Mouse (Mus musculus) midbrain, embryonic 12.5 days (tissue): Measurements from ENCODE around the gene Pip4k2b. TPM values are rescaled to one million over a fixed set of nuclear protein-coding genes. Genes with fewer than 3 reads are reported as not detected.
A peak's percentile ranks its signal among the peaks of the same experiment; 100 is the strongest.

ENCODE experiments used
- ATAC-seq: fragments of 200-750 bp; cut with Nextera tagmentation; 2 replicates; pipeline ENCODE4 v1.8.0; 2017; ENCODE audit warnings: low read depth, moderate TSS enrichment, moderate library complexity; ENCODE audit not compliant: low FRiP score
- H3K27ac ChIP-seq: fragments of 300-500 bp; sonication (generic); replicated peaks from 2 replicates; pipeline ENCODE4 v1.5.1; 2016; ENCODE audit warnings: mild to moderate bottlenecking
- H3K27me3 ChIP-seq: fragments of 300-500 bp; sonication (generic); 2 replicates; pipeline ENCODE4 v1.6.1; 2016; ENCODE audit warnings: mild to moderate bottlenecking
- H3K36me3 ChIP-seq: fragments of 300-500 bp; sonication (generic); 2 replicates; pipeline ENCODE4 v1.6.1; 2016
- H3K4me1 ChIP-seq: fragments of 300-500 bp; sonication (generic); 2 replicates; pipeline ENCODE4 v1.6.1; 2016
- H3K4me2 ChIP-seq: fragments of 300-500 bp; sonication (generic); replicated peaks from 2 replicates; pipeline ENCODE4 v1.6.1; 2016; ENCODE audit warnings: mild to moderate bottlenecking, moderate library complexity
- H3K4me3 ChIP-seq: fragments of 300-500 bp; sonication (generic); 2 replicates; pipeline ENCODE4 v1.5.1; 2016; ENCODE audit warnings: mild to moderate bottlenecking
- H3K9ac ChIP-seq: fragments of 300-500 bp; sonication (generic); replicated peaks from 2 replicates; pipeline ENCODE4 v1.6.1; 2016; ENCODE audit warnings: mild to moderate bottlenecking, moderate library complexity
- H3K9me3 ChIP-seq: fragments of 300-500 bp; sonication (generic); 2 replicates; pipeline ENCODE4 v1.6.1; 2016; ENCODE audit warnings: mild to moderate bottlenecking
- WGBS: fragments of 180-500 bp; shearing (Covaris S2); methylation state at CpG from one replicate; pipeline ENCODE4 v1.1.7; 2016; 5-methylcytosine and 5-hydroxymethylcytosine counted together
- polyA plus RNA-seq: library from polyadenylated mRNA; unstranded; fragments of >200 nt; fragmentation: Nextera tagmentation; extraction: Ambion mirVana; gene quantifications from 2 replicates; pipeline ENCODE4 v1.2.1, GENCODE M21; 2016

Pip4k2b gene
- polyA plus RNA-seq, 1 experiment from 2014 or later = 2.7 TPM

DNA sequence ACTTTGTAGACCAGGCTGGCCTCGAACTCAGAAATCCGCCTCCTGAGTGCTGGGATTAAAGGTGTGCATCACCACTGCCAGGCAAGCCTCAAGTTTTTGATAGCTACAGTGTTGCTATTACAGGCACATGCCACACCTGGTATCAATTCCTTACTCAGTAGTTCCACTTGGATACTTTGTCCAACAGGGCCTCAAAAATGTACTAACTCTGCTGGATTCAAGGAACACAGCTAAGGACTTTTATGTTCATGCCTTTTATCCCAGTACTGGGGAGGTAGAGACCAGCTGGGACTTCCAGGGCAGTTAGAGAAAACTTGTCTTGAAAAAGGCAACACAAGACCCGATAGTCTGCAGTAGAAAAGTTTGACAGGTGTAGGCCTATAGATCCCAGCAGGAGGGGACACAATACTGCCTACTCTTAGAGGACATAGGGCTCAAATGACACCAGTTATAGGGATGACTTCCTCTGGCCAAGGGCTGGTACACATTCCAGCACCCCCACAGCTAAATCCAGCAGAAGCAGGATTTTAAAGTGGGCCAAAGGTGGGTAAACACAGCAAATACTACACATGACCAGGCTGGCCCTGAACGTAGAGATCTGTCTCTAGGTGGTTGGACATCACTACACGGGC lies 32.1 kb upstream of the Pip4k2b start:
- H3K27ac ChIP-seq = no peak overlapping the region
- WGBS = 59% methylated on average over 5 of the region's 5 CpGs

DNA sequence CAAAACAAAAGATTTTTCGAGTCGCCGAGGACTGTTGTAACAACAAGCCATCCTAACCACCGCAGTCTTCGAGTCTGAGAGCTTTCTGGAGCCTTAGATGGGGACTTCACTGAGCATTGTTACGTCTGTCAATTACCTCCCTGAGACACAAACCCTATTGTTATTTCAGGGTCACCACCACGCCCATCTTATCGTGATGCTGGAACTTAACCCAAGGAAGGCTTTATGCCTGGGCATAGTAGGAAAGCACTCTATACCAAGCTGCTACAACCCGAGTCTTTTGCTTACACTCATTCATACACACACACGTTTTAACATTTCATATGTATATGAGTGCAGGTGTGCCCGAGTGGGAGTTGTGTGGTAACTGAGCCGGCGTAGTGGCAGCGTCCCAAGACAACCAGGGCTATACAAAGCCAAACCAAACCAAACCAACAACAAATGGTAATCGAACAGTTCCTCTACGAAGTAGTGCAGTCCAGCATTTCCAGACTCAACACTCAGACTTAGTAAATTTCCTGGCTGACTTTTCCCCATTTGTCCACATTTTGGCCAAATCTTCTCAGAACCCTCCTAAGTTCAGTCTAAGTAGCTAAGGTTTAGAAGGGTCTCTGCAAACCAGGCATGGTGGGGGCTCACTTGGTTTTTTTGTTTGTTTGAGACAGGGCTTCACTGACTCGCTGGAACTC lies 31.4 kb upstream of the Pip4k2b start, which contains the start of gene 1700001P01Rik:
Gene 1700001P01Rik, minus strand, starts transcription at position 111 of the 689 bp plus-strand sequence.
- Histone ChIP-seq H3K27ac (no peak within 1 kb of the TSS), H3K4me2 (no peak within 1 kb of the TSS), H3K36me3 (peaks cover 55% of the 10 kb centered on the region), H3K9me3 (no peaks in the 10 kb centered on the region), H3K4me1 (peaks cover 12% of the 10 kb centered on the region), H3K27me3 (no peaks in the 10 kb centered on the region), H3K9ac (no peak within 1 kb of the TSS), H3K4me3 (no peak within 1 kb of the TSS)
- 41% methylated on average over 17 of the region's 17 CpGs for WGBS
- ATAC-seq = no peak

More for the DNA sequence above, 32.1 kb upstream of the Pip4k2b start:
- no peak overlapping the region for H3K4me2 ChIP-seq
- no peak overlapping the region for H3K9ac ChIP-seq
- peaks cover 56% of the 10 kb centered on the region for H3K36me3 ChIP-seq
- H3K4me1 ChIP-seq = peaks cover 17% of the 10 kb centered on the region
- no peak overlapping the region for H3K4me3 ChIP-seq
- no peaks in the 10 kb centered on the region for H3K27me3 ChIP-seq
- ATAC-seq = no peak; the same call in 1 of the 2 replicates
- no peaks in the 10 kb centered on the region for H3K9me3 ChIP-seq

DNA sequence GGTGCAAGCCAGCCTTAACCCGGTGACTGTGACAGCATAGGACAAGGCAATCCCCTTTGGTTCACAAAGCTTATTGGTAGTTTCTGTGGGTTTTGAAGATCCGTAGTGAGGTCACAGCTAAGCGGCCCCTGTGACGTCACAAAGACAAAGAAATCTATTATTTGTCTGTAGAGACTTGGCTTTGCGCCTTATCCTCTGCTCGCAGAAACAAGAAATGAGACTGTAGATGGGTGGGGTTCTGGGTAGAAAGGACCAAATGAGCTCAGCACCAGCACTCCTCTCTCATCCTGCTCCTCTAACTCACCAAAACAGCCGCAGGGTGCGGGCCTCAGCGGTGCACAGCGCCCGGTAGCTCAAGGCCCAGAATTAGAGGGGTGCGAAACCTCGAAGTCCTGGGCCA lies 30.7 kb upstream of the Pip4k2b start:
- no peaks in the 10 kb centered on the region for H3K9me3 ChIP-seq
- H3K4me1 ChIP-seq = peaks cover 4% of the 10 kb centered on the region
- peaks cover 48% of the 10 kb centered on the region for H3K36me3 ChIP-seq
- H3K27me3 ChIP-seq = no peaks in the 10 kb centered on the region
- WGBS = 78% methylated on average over 13 of the region's 13 CpGs
- no peak overlapping the region for H3K27ac ChIP-seq
- no peak overlapping the region for H3K4me2 ChIP-seq
- no peak for ATAC-seq
- H3K4me3 ChIP-seq = no peak overlapping the region
- no peak overlapping the region for H3K9ac ChIP-seq

DNA sequence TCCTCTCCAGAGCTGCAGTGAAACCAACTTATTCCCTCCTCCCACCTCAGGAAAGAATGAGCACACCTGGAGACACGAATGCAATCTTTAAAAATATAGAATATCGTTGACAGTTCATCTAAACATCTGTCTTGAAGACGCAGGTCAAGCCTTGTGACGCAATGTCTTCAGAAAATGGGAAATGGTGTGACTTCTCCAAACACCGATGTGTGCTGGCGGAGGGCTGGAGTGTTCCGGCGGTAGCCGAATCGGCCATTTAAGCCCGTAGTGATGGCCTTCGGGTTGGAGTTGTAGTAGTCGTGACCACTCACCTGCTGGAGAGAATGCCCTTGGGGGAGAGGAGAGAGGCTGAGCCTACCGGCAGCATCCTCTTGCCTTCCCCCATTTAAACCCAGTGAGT lies 26.9 kb upstream of the Pip4k2b start:
- no peak overlapping the region for H3K4me2 ChIP-seq
- H3K27me3 ChIP-seq = no peaks in the 10 kb centered on the region
- H3K9me3 ChIP-seq = no peaks in the 10 kb centered on the region
- WGBS = 84% methylated on average over 14 of the region's 14 CpGs
- 0 out of 2 replicates have a peak, but pooled peaks cover 2% of the 10 kb centered on the region for H3K4me1 ChIP-seq
- H3K4me3 ChIP-seq = no peak overlapping the region
- ATAC-seq = no peak
- peaks cover 11% of the 10 kb centered on the region; the same call in 1 of the 2 replicates for H3K36me3 ChIP-seq
- no peak overlapping the region for H3K27ac ChIP-seq
- no peak overlapping the region for H3K9ac ChIP-seq

- Histone ChIP-seq H3K27ac (no peak overlapping the region), H3K9me3 (no peaks in the 10 kb centered on the region), H3K27me3 (no peaks in the 10 kb centered on the region), H3K4me2 (no peak overlapping the region), H3K4me3 (no peak overlapping the region), H3K4me1 (peaks cover 15% of the 10 kb centered on the region), H3K9ac (no peak overlapping the region), H3K36me3 (no peaks in the 10 kb centered on the region)
- WGBS = 42% methylated on average over 2 of the region's 2 CpGs
- ATAC-seq = no peak
Observed at GRCm38 (mm10) chr11:97769704-97770103, 25.2 kb upstream of the Pip4k2b start.

GRCm38 (mm10) chr11:97766154-97766881 lies 21.8 kb upstream of the Pip4k2b start, which contains the start of gene Cwc25:
TSS of gene Cwc25 (minus strand) at chr11:97766556.
- Histone ChIP-seq H3K9ac (peak within 1 kb of the TSS; percentile 98), H3K4me3 (peak within 1 kb of the TSS; percentile 95), H3K27ac (peak within 1 kb of the TSS; percentile 88), H3K36me3 (peaks cover 23% of the 10 kb centered on the region), H3K27me3 (no peaks in the 10 kb centered on the region), H3K9me3 (no peaks in the 10 kb centered on the region), H3K4me2 (peak within 1 kb of the TSS; percentile 88), H3K4me1 (peaks cover 18% of the 10 kb centered on the region)
- peak; percentile 89 for ATAC-seq
- under 1% methylated on average over 38 of the region's 38 CpGs for WGBS

- Histone ChIP-seq H3K27ac (no peak overlapping the region), H3K4me2 (no peak overlapping the region), H3K9ac (no peak overlapping the region), H3K27me3 (no peaks in the 10 kb centered on the region), H3K4me3 (no peak overlapping the region), H3K36me3 (peaks cover 42% of the 10 kb centered on the region), H3K9me3 (no peaks in the 10 kb centered on the region), H3K4me1 (peaks cover 16% of the 10 kb centered on the region)
- ATAC-seq = no peak
Observed at GRCm38 (mm10) chr11:97761638-97762037, 17.1 kb upstream of the Pip4k2b start.

DNA sequence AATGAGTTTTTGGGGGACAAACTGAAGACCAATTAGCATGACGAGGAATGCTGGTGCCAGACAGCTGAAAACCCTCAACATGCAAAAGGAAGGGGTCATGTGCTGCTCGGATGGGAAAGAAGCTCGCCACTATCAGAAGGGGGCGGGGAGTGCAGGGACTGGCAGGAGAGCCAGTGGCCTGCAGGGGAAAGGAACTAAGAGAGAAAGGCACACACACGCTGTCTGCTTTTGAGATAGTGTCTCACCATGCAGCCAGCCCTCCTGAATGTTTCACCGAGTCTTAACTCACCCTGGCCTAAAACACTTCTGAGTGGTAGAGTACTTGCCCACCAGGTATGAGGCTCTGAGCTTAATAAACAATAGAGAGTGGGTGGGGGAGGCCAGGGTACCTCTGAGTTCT lies 14.4 kb upstream of the Pip4k2b start:
- Histone ChIP-seq H3K9ac (no peak overlapping the region), H3K9me3 (no peaks in the 10 kb centered on the region), H3K27me3 (no peaks in the 10 kb centered on the region), H3K36me3 (peaks cover 60% of the 10 kb centered on the region), H3K4me2 (no peak overlapping the region), H3K27ac (no peak overlapping the region), H3K4me3 (no peak overlapping the region), H3K4me1 (no peaks in the 10 kb centered on the region)
- ATAC-seq = no peak
- 82% methylated on average over 6 of the region's 6 CpGs for WGBS

DNA sequence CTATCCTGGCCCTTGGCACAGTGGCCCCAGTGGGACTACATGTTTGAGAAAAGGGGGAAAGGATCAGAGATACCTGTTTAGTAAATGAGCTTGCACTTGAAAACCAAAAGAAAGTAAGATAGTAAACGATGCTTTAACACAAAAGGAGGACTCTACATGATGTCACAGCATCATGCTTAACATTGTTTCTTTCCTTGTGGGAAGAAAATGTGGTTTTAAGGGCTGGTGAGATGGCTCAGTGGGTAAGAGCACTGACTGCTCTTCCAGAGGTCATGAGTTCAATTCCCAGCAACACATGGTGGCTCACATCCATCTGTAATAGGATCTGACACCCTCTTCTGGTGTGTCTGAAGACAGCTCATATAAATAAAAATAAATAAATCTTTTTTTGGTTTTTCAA lies 13.6 kb upstream of the Pip4k2b start:
- no peaks in the 10 kb centered on the region for H3K27me3 ChIP-seq
- no peak overlapping the region for H3K27ac ChIP-seq
- no peaks in the 10 kb centered on the region for H3K9me3 ChIP-seq
- peaks cover 62% of the 10 kb centered on the region for H3K36me3 ChIP-seq
- no peak overlapping the region for H3K9ac ChIP-seq
- WGBS = 95% methylated on average over 1 of the region's 1 CpGs
- no peak overlapping the region for H3K4me2 ChIP-seq
- no peaks in the 10 kb centered on the region for H3K4me1 ChIP-seq
- H3K4me3 ChIP-seq = no peak overlapping the region
- ATAC-seq = no peak

DNA sequence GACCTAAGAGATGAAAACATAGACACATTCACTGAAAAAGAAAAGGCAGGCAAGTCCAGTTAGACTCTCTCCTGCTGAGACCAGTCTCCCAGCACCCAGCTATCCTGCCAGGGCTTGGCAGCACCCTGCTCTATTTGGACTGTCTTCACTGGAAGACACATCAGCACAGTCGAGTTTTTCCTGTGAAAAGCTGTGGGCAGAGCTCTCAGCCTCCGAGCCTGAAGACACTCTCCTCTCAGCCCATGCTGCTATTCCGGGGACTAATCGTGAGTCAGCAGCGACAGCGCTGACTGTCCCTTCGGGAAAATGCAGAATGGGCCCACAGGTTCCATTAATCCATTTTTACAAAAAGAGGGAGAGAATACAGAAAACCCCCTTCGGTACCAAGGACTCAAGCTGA lies 8.8 kb upstream of the Pip4k2b start:
- no peak for ATAC-seq
- H3K27me3 ChIP-seq = no peaks in the 10 kb centered on the region
- no peak overlapping the region for H3K4me3 ChIP-seq
- no peak overlapping the region for H3K9ac ChIP-seq
- H3K36me3 ChIP-seq = peaks cover 80% of the 10 kb centered on the region
- H3K4me2 ChIP-seq = no peak overlapping the region
- H3K27ac ChIP-seq = no peak overlapping the region
- 99% methylated on average over 8 of the region's 8 CpGs for WGBS
- H3K9me3 ChIP-seq = no peaks in the 10 kb centered on the region
- H3K4me1 ChIP-seq = no peaks in the 10 kb centered on the region

- Histone ChIP-seq H3K4me1 (peaks cover 5% of the 10 kb centered on the region), H3K9ac (no peak overlapping the region), H3K27ac (no peak overlapping the region), H3K9me3 (no peaks in the 10 kb centered on the region), H3K4me2 (no peak overlapping the region), H3K27me3 (no peaks in the 10 kb centered on the region), H3K4me3 (no peak overlapping the region), H3K36me3 (peaks cover 72% of the 10 kb centered on the region)
- 89% methylated on average over 5 of the region's 5 CpGs for WGBS
- ATAC-seq = no peak
Observed at GRCm38 (mm10) chr11:97748496-97748895, 4.0 kb upstream of the Pip4k2b start.

DNA sequence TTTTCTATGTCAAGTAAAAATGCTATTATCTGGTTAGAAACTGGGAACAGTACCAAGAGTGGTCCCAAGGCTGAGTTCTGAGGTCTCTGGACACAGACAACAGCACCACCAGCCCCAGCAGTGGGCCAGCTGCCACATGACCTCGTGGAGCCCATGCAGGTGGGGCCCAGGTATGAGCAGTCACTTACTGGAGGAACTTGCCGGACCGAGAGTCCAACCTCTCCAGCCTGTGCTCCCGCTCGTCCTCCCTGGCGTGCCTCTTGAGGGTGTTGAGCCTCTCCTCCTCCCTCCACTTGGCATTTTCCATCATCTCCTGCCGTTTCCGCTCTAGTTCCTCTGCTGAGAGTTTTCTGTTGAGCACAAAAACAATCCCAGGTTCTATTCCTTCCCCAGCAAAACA lies 3.3 kb upstream of the Pip4k2b start:
- peaks cover 65% of the 10 kb centered on the region for H3K36me3 ChIP-seq
- no peak overlapping the region for H3K9ac ChIP-seq
- H3K4me2 ChIP-seq = no peak overlapping the region
- H3K4me3 ChIP-seq = no peak overlapping the region
- no peaks in the 10 kb centered on the region for H3K27me3 ChIP-seq
- no peak overlapping the region for H3K27ac ChIP-seq
- 97% methylated on average over 8 of the region's 8 CpGs for WGBS
- H3K9me3 ChIP-seq = no peaks in the 10 kb centered on the region
- peaks cover 12% of the 10 kb centered on the region for H3K4me1 ChIP-seq
- ATAC-seq = no peak
